Mouse (Mus musculus) stomach, postnatal 0 days (tissue): Measurements from ENCODE around the gene Camk2g. TPM values are rescaled to one million over a fixed set of nuclear protein-coding genes. Genes with fewer than 3 reads are reported as not detected.

Experiments
- ATAC-seq: fragments of 200-750 bp; cut with Nextera tagmentation; 2 replicates; pipeline ENCODE4 v1.8.0; 2017; ENCODE audit not compliant: low FRiP score, low TSS enrichment
- DNase-seq: peaks from one replicate; pipeline ENCODE4 v3.0.0-alpha.2; 2016; ENCODE audit warnings: low spot score
- H3K27ac ChIP-seq: fragments of 300-500 bp; sonication (generic); replicated peaks from 2 replicates; pipeline ENCODE4 v1.5.1; 2014; ENCODE audit warnings: mild to moderate bottlenecking, control low read depth
- H3K27me3 ChIP-seq: fragments of 300-500 bp; sonication (generic); 2 replicates; pipeline ENCODE4 v1.6.1; 2014; ENCODE audit warnings: low read length; ENCODE audit not compliant: control insufficient read depth, insufficient read depth
- H3K36me3 ChIP-seq: fragments of 300-500 bp; sonication (generic); 2 replicates; pipeline ENCODE4 v1.6.1; 2014; ENCODE audit warnings: low read length, mixed read lengths; ENCODE audit not compliant: control insufficient read depth, insufficient read depth
- H3K4me1 ChIP-seq: fragments of 300-500 bp; sonication (generic); replicated peaks from 2 replicates; pipeline ENCODE4 v1.6.1; 2014; ENCODE audit warnings: antibody characterized with exemption; ENCODE audit not compliant: control insufficient read depth, insufficient read depth
- H3K4me2 ChIP-seq: fragments of 300-500 bp; sonication (generic); replicated peaks from 2 replicates; pipeline ENCODE4 v1.6.1; 2014; ENCODE audit warnings: low read depth, mild to moderate bottlenecking, control low read depth, moderate library complexity
- H3K4me3 ChIP-seq: fragments of 300-500 bp; sonication (generic); 2 replicates; pipeline ENCODE4 v1.5.1; 2014; ENCODE audit warnings: low read depth, low read length, control low read depth
- H3K9ac ChIP-seq: fragments of 300-500 bp; sonication (generic); 2 replicates; pipeline ENCODE4 v1.6.1; 2014; ENCODE audit warnings: mild to moderate bottlenecking, low read length, control low read depth, mixed read lengths
- H3K9me3 ChIP-seq: fragments of 300-500 bp; sonication (generic); 2 replicates; pipeline ENCODE4 v1.6.1; 2016; ENCODE audit warnings: low read length; ENCODE audit not compliant: control insufficient read depth
- CTCF ChIP-seq: IDR thresholded peaks from 2 replicates; pipeline ENCODE4 v1.5.1; 2016; ENCODE audit warnings: antibody characterized with exemption, low read depth, mild to moderate bottlenecking, moderate library complexity
- EP300 ChIP-seq: optimal IDR thresholded peaks from 2 replicates; pipeline ENCODE3; 2016; ENCODE audit warnings: antibody characterized with exemption
- WGBS: fragments of 180-500 bp; shearing (Covaris S2); extraction: QIAGEN DNeasy Blood & Tissue Kit; methylation state at CpG from one replicate; pipeline ENCODE4 v1.1.7; 2014; 5-methylcytosine and 5-hydroxymethylcytosine counted together
- polyA plus RNA-seq: library from polyadenylated mRNA; unstranded; fragments of >200 nt; fragmentation: Nextera tagmentation; extraction: Ambion mirVana; gene quantifications from 2 replicates; pipeline ENCODE4 v1.2.1, GENCODE M21; 2015

Gene Camk2g
- polyA plus RNA-seq, 1 experiment from 2014 or later: 38.6 TPM

DNA sequence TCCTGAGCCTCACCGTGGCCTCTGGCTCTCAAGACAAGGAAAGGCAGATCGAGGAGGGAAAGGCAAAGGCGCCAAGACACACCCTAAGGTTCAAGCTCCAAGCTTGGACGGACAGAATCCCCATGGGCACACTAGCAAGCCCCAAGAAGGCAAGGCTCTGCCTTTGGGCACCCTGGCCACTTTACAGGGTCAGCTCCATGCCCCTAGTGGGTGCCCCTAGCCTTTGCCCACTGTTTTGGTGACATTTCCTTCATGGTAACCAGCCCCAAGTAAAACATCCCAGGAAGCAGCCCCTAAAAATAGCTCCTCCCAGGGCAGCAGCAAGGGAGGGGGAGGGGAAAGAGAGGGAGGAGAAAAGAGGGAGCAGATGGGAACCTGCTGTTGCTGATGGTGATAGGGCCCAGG, 7.3 kb downstream of the Camk2g start:
- Histone ChIP-seq H3K9me3 (no peaks in the 10 kb centered on the region), H3K4me2 (no peak overlapping the region), H3K27ac (0 out of 2 replicates have a peak overlapping the region, but pooled peaks have one; percentile 9), H3K27me3 (no peaks in the 10 kb centered on the region), H3K4me1 (peaks cover 9% of the 10 kb centered on the region; the same call in 1 of the 2 replicates), H3K36me3 (peaks cover 15% of the 10 kb centered on the region), H3K4me3 (no peak overlapping the region), H3K9ac (0 out of 2 replicates have a peak overlapping the region, but pooled peaks have one; percentile 1)
- DNase-seq: no peak
- no peak for TF ChIP-seq CTCF
- WGBS: 47% methylated on average over 4 of the region's 4 CpGs
- no peak for ATAC-seq

- Histone ChIP-seq H3K36me3 (peaks cover 15% of the 10 kb centered on the region), H3K27me3 (no peaks in the 10 kb centered on the region), H3K4me2 (no peak overlapping the region), H3K9ac (0 out of 2 replicates have a peak overlapping the region, but pooled peaks have one; percentile 18), H3K9me3 (no peaks in the 10 kb centered on the region), H3K27ac (0 out of 2 replicates have a peak overlapping the region, but pooled peaks have one; percentile 13), H3K4me3 (no peak overlapping the region), H3K4me1 (peaks cover 9% of the 10 kb centered on the region; the same call in 1 of the 2 replicates)
- TF ChIP-seq EP300 (no peak), CTCF (no peak)
- DNase-seq: no peak
- ATAC-seq: no peak
- 87% methylated on average over 5 of the region's 5 CpGs for WGBS
Observed at GRCm38 (mm10) chr14:20786020-20786419, 7.9 kb downstream of the Camk2g start.

DNA sequence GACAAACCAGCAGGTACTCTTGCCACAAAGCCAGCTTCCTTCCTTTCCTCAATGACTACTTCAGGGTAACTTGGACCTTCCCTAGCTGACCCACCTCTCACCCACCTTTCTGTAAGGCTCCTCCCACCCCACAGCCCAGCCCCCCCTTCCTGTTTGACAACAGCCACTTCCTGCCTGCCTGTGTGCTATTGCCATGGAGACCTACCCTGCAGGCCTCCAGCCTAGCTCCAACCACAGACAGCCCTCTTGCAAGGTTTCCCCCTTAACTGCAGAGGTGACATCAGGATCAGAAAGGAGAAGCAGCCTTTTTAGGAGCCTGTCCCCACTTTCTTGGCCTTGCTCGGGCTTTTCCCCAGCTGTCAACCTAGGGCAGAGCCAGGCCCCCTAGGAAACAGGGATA, 8.7 kb downstream of the Camk2g start:
- H3K27me3 ChIP-seq: no peaks in the 10 kb centered on the region
- no peak overlapping the region for H3K4me2 ChIP-seq
- TF ChIP-seq CTCF (no peak), EP300 (no peak)
- H3K4me3 ChIP-seq: no peak overlapping the region
- WGBS: 64% methylated on average over 1 of the region's 1 CpGs
- ATAC-seq (peak; percentile 69), DNase-seq (peak; percentile 66)
- peaks cover 9% of the 10 kb centered on the region; the same call in 1 of the 2 replicates for H3K4me1 ChIP-seq
- no peak overlapping the region; the same call in 1 of the 2 replicates for H3K9ac ChIP-seq
- peaks cover 15% of the 10 kb centered on the region for H3K36me3 ChIP-seq
- no peaks in the 10 kb centered on the region for H3K9me3 ChIP-seq
- 0 out of 2 replicates have a peak overlapping the region, but pooled peaks have one; percentile 6 for H3K27ac ChIP-seq

DNA sequence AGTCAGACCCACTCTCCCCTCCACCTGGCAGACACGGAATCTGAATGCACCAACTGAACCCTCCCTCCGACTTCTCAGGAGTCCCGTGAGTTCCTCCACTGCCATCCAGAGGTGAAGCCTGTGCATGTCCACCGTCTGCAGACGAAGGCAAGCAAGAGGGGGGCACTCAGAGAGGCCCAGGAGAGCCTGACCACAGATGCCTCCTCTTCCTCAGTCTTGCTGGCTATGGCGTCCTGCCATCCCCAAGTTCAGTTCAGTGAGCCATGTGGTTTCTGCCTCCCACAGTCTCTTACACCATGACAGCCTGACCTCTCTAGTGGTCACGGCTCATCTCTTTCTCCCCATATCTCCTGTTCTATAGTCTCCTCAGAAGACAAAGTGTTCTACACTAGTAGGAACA, 9.2 kb downstream of the Camk2g start:
- Histone ChIP-seq H3K4me1 (peaks cover 9% of the 10 kb centered on the region; the same call in 1 of the 2 replicates), H3K27me3 (no peaks in the 10 kb centered on the region), H3K9ac (no peak overlapping the region), H3K4me2 (no peak overlapping the region), H3K9me3 (no peaks in the 10 kb centered on the region), H3K36me3 (peaks cover 15% of the 10 kb centered on the region), H3K4me3 (no peak overlapping the region), H3K27ac (no peak overlapping the region)
- TF ChIP-seq EP300 (no peak), CTCF (peak; percentile 46)
- DNase-seq (no peak), ATAC-seq (no peak)
- WGBS: 68% methylated on average over 7 of the region's 7 CpGs

DNA sequence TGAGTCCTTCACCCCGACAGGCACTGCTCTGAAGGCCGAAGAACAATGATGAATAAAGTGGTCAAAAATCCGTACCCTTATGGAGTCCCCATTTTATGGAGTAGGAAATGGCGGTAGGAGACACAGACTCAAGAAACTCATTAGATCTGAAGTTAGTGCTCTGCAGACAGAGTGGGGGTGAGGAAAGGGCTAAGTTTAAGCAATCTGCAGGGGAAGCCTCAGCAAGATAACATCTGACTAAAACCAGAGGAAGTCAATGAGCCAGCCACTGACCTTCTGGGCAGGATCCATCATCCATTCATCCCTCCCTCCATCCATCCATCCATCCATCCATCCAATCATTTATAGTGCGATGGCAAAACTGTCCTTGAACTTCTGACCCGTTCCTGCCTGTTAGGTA, 10.4 kb downstream of the Camk2g start:
- WGBS: 96% methylated on average over 6 of the region's 6 CpGs
- Histone ChIP-seq H3K9me3 (no peaks in the 10 kb centered on the region), H3K9ac (no peak overlapping the region), H3K27me3 (no peaks in the 10 kb centered on the region), H3K4me2 (no peak overlapping the region), H3K27ac (no peak overlapping the region), H3K36me3 (peaks cover 13% of the 10 kb centered on the region; the same call in 1 of the 2 replicates), H3K4me1 (peaks cover 9% of the 10 kb centered on the region; the same call in 1 of the 2 replicates), H3K4me3 (no peak overlapping the region)
- no peak for DNase-seq
- TF ChIP-seq CTCF (no peak), EP300 (no peak)
- no peak for ATAC-seq

DNA sequence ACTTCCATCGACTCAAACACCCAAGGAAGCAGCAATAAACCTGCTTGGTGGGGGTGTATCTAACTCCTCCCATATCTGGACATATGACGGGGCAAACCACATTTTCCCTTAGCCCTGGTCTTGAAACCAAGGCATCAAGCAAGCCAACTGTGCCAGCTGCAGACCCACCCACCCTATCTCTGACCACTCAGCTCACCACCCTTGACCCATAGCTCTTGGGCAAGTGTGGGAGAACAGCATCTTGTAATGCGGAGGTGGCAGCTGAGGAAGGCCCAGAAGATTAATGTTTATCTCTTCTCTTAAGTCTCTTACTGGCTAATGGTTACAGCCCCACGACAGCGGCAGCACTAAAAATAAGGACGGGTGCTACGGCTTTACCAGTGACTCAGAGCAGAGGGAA, 11.0 kb downstream of the Camk2g start:
- DNase-seq (no peak), ATAC-seq (no peak)
- Histone ChIP-seq H3K27me3 (no peaks in the 10 kb centered on the region), H3K4me1 (peaks cover 9% of the 10 kb centered on the region; the same call in 1 of the 2 replicates), H3K9ac (no peak overlapping the region), H3K4me2 (no peak overlapping the region), H3K4me3 (no peak overlapping the region), H3K36me3 (peaks cover 18% of the 10 kb centered on the region; the same call in 1 of the 2 replicates), H3K9me3 (no peaks in the 10 kb centered on the region), H3K27ac (0 out of 2 replicates have a peak overlapping the region, but pooled peaks have one; percentile 4)
- WGBS: 77% methylated on average over 7 of the region's 7 CpGs
- TF ChIP-seq CTCF: no peak
- TF ChIP-seq EP300: no peak
